Mouse (Mus musculus): ENCODE results near the gene Ccdc71.

GRCm38 (mm10) chr9:108479721-108480351, 19.5 kb downstream of the Ccdc71 start, which contains the start of gene Lamb2:
- no peak; the same call in 1 of the 2 replicates for TF ChIP-seq POLR2A (IDR thresholded peaks at IDR 0.05; ENCODE audit: low read depth, low read length)
- no peak for TF ChIP-seq CTCF (IDR thresholded peaks at IDR 0.05; ENCODE audit: extremely low read depth, insufficient read length, insufficient replicate concordance, low read depth, low read length)

Measured in small intestine, adult 2 months (tissue).